ENCODE assay signal across 17 mouse cellular contexts in genomic region chr6:40247398-40247946, GRCm38 (mm10).
A peak's percentile ranks its signal among the peaks of the same experiment; 100 is the strongest.
DNase-seq lines count a peak whose midpoint lies in the region; ATAC-seq and TF ChIP-seq lines count a peak whose summit lies in the region.
"Had no signal": no experiment of that assay in that cellular context is flagged by ENCODE, and none has a peak within 500 bp of the region (broad histone marks: within the 10 kb centered on the region; RNA-seq: fewer than 3 reads in every experiment).

No protein-coding gene starts in this region.

- H3K27me3 ChIP-seq in forebrain, embryonic 14.5 days (replicated peaks; ENCODE audit: control insufficient read depth, insufficient read depth, low read length): no peaks in the 10 kb centered on the region
- no peaks in the 10 kb centered on the region for H3K27me3 ChIP-seq in forebrain, embryonic 16.5 days (replicated peaks; ENCODE audit: control insufficient read depth, insufficient read depth, low read length)
- H3K27me3 ChIP-seq in hindbrain, embryonic 16.5 days (replicated peaks; ENCODE audit: control insufficient read depth, insufficient read depth, low read length): no peaks in the 10 kb centered on the region
- H3K27me3 ChIP-seq in hindbrain, embryonic 12.5 days: no peaks in the 10 kb centered on the region
- H3K27me3 ChIP-seq in midbrain, postnatal 0 days (ENCODE audit: insufficient read depth, low read length): no peaks in the 10 kb centered on the region
- no peaks in the 10 kb centered on the region for H3K27me3 ChIP-seq in midbrain, embryonic 14.5 days (ENCODE audit: control insufficient read depth, insufficient read depth, low read length)
- H3K27me3 ChIP-seq: midbrain, embryonic 12.5 days had no signal

- peak; percentile 46; the same call in 1 of the 2 replicates for ATAC-seq in forebrain, embryonic 14.5 days
- no peak for ATAC-seq in forebrain, embryonic 16.5 days
- ATAC-seq in hindbrain, embryonic 16.5 days: peak; percentile 64
- ATAC-seq in hindbrain, embryonic 12.5 days (ENCODE audit: low FRiP score): no peak
- ATAC-seq in midbrain, postnatal 0 days (ENCODE audit: low FRiP score): 0 out of 2 replicates have a peak, but pooled peaks have one; percentile 16
- ATAC-seq in midbrain, embryonic 14.5 days (ENCODE audit: low FRiP score, low TSS enrichment): no peak
- ATAC-seq in erythroid progenitor cell, adult 5-6 weeks (replicated peaks; ENCODE audit: low FRiP score, poor library complexity, severe bottlenecking): no peak
- ATAC-seq: intestine, postnatal 0 days; lung, postnatal 0 days had no signal

- no peaks in the 10 kb centered on the region for H3K36me3 ChIP-seq in forebrain, embryonic 14.5 days (ENCODE audit: control insufficient read depth, insufficient read depth, low read length)
- H3K36me3 ChIP-seq in forebrain, embryonic 16.5 days (ENCODE audit: control insufficient read depth, insufficient read depth): no peaks in the 10 kb centered on the region
- 0 out of 2 replicates have a peak, but pooled peaks cover 2% of the 10 kb centered on the region for H3K36me3 ChIP-seq in hindbrain, embryonic 16.5 days (ENCODE audit: control insufficient read depth, insufficient read depth, low read length)
- H3K36me3 ChIP-seq in hindbrain, embryonic 12.5 days: no peaks in the 10 kb centered on the region
- H3K36me3 ChIP-seq in midbrain, postnatal 0 days (ENCODE audit: insufficient read depth, low read length): peaks cover 6% of the 10 kb centered on the region; the same call in 1 of the 2 replicates
- H3K36me3 ChIP-seq in midbrain, embryonic 14.5 days (ENCODE audit: control insufficient read depth, insufficient read depth, low read length): 0 out of 2 replicates have a peak, but pooled peaks cover 3% of the 10 kb centered on the region
- H3K36me3 ChIP-seq: midbrain, embryonic 12.5 days had no signal

- no peak overlapping the region for H3K9ac ChIP-seq in forebrain, embryonic 14.5 days (ENCODE audit: low read length)
- H3K9ac ChIP-seq in forebrain, embryonic 16.5 days (replicated peaks; ENCODE audit: low read depth, low read length): no peak overlapping the region
- no peak overlapping the region for H3K9ac ChIP-seq in hindbrain, embryonic 16.5 days (ENCODE audit: low read depth, low read length)
- no peak overlapping the region for H3K9ac ChIP-seq in hindbrain, embryonic 12.5 days
- H3K9ac ChIP-seq in midbrain, postnatal 0 days (replicated peaks; ENCODE audit: low read length, poor library complexity, severe bottlenecking): no peak overlapping the region
- no peak overlapping the region for H3K9ac ChIP-seq in midbrain, embryonic 14.5 days (replicated peaks; ENCODE audit: low read length)
- H3K9ac ChIP-seq: midbrain, embryonic 12.5 days had no signal

- DNase-seq in forebrain, embryonic 14.5 days (ENCODE audit: low spot score): peak; percentile 23
- peak; percentile 51 for DNase-seq in midbrain, postnatal 0 days (ENCODE audit: low spot score)
- no peak for DNase-seq in midbrain, embryonic 14.5 days
- DNase-seq in adrenal gland, postnatal 36 days: peak; percentile 12 to 58
- DNase-seq: B cell, adult 2 months; cerebellum, adult 9-10 months; liver; spleen, adult 18-20 months; thymus, postnatal 4 days had no signal

- WGBS in forebrain, embryonic 14.5 days: 92% methylated on average over 17 of the region's 17 CpGs
- WGBS in forebrain, embryonic 16.5 days: 86% methylated on average over 17 of the region's 17 CpGs
- WGBS in hindbrain, embryonic 16.5 days: 88% methylated on average over 17 of the region's 17 CpGs
- WGBS in hindbrain, embryonic 12.5 days: 92% methylated on average over 17 of the region's 17 CpGs
- 93% methylated on average over 17 of the region's 17 CpGs for WGBS in midbrain, postnatal 0 days
- 97% methylated on average over 17 of the region's 17 CpGs for WGBS in midbrain, embryonic 14.5 days

- no peak overlapping the region for H3K4me3 ChIP-seq in forebrain, embryonic 14.5 days (ENCODE audit: low read depth, low read length)
- no peak overlapping the region for H3K4me3 ChIP-seq in forebrain, embryonic 16.5 days (replicated peaks; ENCODE audit: low read length)
- H3K4me3 ChIP-seq in hindbrain, embryonic 16.5 days (ENCODE audit: low read length): no peak overlapping the region
- no peak overlapping the region for H3K4me3 ChIP-seq in hindbrain, embryonic 12.5 days
- H3K4me3 ChIP-seq in midbrain, postnatal 0 days (ENCODE audit: low read depth, low read length): no peak overlapping the region
- no peak overlapping the region for H3K4me3 ChIP-seq in midbrain, embryonic 14.5 days (replicated peaks; ENCODE audit: low read depth, low read length)
- H3K4me3 ChIP-seq: midbrain, embryonic 12.5 days had no signal

- no peak overlapping the region for H3K4me2 ChIP-seq in forebrain, embryonic 14.5 days (ENCODE audit: low read length)
- no peak overlapping the region for H3K4me2 ChIP-seq in forebrain, embryonic 16.5 days (ENCODE audit: low read length)
- no peak overlapping the region for H3K4me2 ChIP-seq in hindbrain, embryonic 16.5 days (ENCODE audit: low read length)
- H3K4me2 ChIP-seq in hindbrain, embryonic 12.5 days (replicated peaks): no peak overlapping the region
- no peak overlapping the region for H3K4me2 ChIP-seq in midbrain, postnatal 0 days (ENCODE audit: low read depth, low read length, poor library complexity, severe bottlenecking)
- H3K4me2 ChIP-seq in midbrain, embryonic 14.5 days (ENCODE audit: low read length): no peak overlapping the region
- H3K4me2 ChIP-seq: midbrain, embryonic 12.5 days had no signal

- no peak overlapping the region for H3K27ac ChIP-seq in forebrain, embryonic 14.5 days (ENCODE audit: low read depth, low read length)
- no peak overlapping the region for H3K27ac ChIP-seq in forebrain, embryonic 16.5 days (ENCODE audit: low read length)
- no peak overlapping the region for H3K27ac ChIP-seq in hindbrain, embryonic 16.5 days (ENCODE audit: low read depth, low read length)
- no peak overlapping the region for H3K27ac ChIP-seq in hindbrain, embryonic 12.5 days
- H3K27ac ChIP-seq in midbrain, postnatal 0 days (ENCODE audit: low read depth, low read length): no peak overlapping the region
- H3K27ac ChIP-seq in midbrain, embryonic 14.5 days (replicated peaks; ENCODE audit: low read depth, low read length): no peak overlapping the region
- H3K27ac ChIP-seq: kidney, postnatal 0 days; midbrain, embryonic 12.5 days had no signal

- H3K4me1 ChIP-seq in forebrain, embryonic 14.5 days (ENCODE audit: control insufficient read depth, insufficient read depth, low read length): no peaks in the 10 kb centered on the region
- H3K4me1 ChIP-seq in forebrain, embryonic 16.5 days (replicated peaks; ENCODE audit: control insufficient read depth, insufficient read depth, low read length): 0 out of 2 replicates have a peak, but pooled peaks cover 4% of the 10 kb centered on the region
- H3K4me1 ChIP-seq in hindbrain, embryonic 16.5 days (ENCODE audit: control insufficient read depth, insufficient read depth, low read depth, low read length): no peaks in the 10 kb centered on the region
- no peaks in the 10 kb centered on the region for H3K4me1 ChIP-seq in hindbrain, embryonic 12.5 days
- no peaks in the 10 kb centered on the region for H3K4me1 ChIP-seq in midbrain, postnatal 0 days (ENCODE audit: insufficient read depth, low read length)
- no peaks in the 10 kb centered on the region for H3K4me1 ChIP-seq in midbrain, embryonic 14.5 days (ENCODE audit: control insufficient read depth, insufficient read depth, low read length)
- H3K4me1 ChIP-seq: midbrain, embryonic 12.5 days had no signal

- no peaks in the 10 kb centered on the region for H3K9me3 ChIP-seq in forebrain, embryonic 14.5 days (replicated peaks; ENCODE audit: control insufficient read depth, low read length)
- no peaks in the 10 kb centered on the region for H3K9me3 ChIP-seq in forebrain, embryonic 16.5 days (ENCODE audit: control insufficient read depth, low read length)
- no peaks in the 10 kb centered on the region for H3K9me3 ChIP-seq in hindbrain, embryonic 16.5 days (ENCODE audit: control insufficient read depth, low read length)
- H3K9me3 ChIP-seq in hindbrain, embryonic 12.5 days (replicated peaks): no peaks in the 10 kb centered on the region
- no peaks in the 10 kb centered on the region for H3K9me3 ChIP-seq in midbrain, postnatal 0 days (ENCODE audit: low read length)
- no peaks in the 10 kb centered on the region for H3K9me3 ChIP-seq in midbrain, embryonic 14.5 days (ENCODE audit: control insufficient read depth, low read length)
- H3K9me3 ChIP-seq: midbrain, embryonic 12.5 days had no signal

- TF ChIP-seq CTCF in midbrain, postnatal 0 days (IDR thresholded peaks at IDR 0.05): no peak

Comparison
In these comparisons a context has a peak if more than half of its experiments do, and no peak if none do; other contexts are left out.
1. ATAC-seq: peak in forebrain, embryonic 14.5 days (single experiment), hindbrain, embryonic 16.5 days (single experiment) and midbrain, postnatal 0 days (single experiment); none in forebrain, embryonic 16.5 days (single experiment), hindbrain, embryonic 12.5 days (single experiment), midbrain, embryonic 14.5 days (single experiment) and erythroid progenitor cell, adult 5-6 weeks (single experiment).